Mouse (Mus musculus): ENCODE measurements at regions not wholly inside any gene's neighbourhood (a gene's known extent, or its start where the extent isn't known, plus 50 kb on each side); places are given as distances from the start of the nearest gene placed in this dataset.
A peak's percentile ranks its signal among the peaks of the same experiment; 100 is the strongest.

DNA sequence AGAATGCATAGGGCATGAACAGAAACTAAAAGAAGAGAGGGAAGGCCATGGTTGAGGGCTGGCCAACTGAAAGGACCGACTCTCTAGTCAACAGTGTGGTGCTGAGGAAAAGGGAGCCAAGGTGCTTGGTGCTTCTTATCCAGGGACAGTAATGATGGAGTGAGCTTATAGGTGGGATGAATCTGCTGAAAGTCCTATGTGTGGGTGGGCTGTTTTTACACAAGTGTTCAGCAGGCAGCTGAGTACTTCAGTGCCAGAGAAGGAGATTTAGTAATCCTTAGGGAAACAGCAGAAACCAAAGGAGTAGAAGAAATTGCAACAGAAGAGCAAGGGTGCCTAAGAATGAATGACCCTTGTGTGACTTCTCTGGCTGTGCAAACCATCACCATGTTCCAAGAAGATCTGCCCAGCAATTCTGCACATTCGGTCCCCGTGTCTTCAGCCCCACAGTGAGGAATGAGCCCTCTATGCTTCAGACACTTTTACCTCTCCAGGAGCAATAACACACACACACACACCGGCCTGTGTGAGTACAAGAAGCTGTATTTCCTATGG is 82.1 kb upstream of the Pkn2 start:
- Histone ChIP-seq H3K4me1 (ENCODE audit: insufficient read depth, low read length) (0 out of 2 replicates have a peak, but pooled peaks cover 3% of the 10 kb centered on the region), H3K9ac (replicated peaks; ENCODE audit: low read length) (no peak overlapping the region), H3K9me3 (ENCODE audit: low read length) (no peaks in the 10 kb centered on the region), H3K4me3 (ENCODE audit: low read length) (no peak overlapping the region), H3K4me2 (replicated peaks; ENCODE audit: low read depth, low read length) (no peak overlapping the region), H3K36me3 (ENCODE audit: insufficient read depth, low read length) (no peaks in the 10 kb centered on the region), H3K27ac (ENCODE audit: low read length) (no peak overlapping the region), H3K27me3 (ENCODE audit: insufficient read depth, low read length) (no peaks in the 10 kb centered on the region)
- 85% methylated on average over 4 of the region's 4 CpGs for WGBS
- no peak for ATAC-seq (ENCODE audit: low FRiP score, low TSS enrichment)

DNA sequence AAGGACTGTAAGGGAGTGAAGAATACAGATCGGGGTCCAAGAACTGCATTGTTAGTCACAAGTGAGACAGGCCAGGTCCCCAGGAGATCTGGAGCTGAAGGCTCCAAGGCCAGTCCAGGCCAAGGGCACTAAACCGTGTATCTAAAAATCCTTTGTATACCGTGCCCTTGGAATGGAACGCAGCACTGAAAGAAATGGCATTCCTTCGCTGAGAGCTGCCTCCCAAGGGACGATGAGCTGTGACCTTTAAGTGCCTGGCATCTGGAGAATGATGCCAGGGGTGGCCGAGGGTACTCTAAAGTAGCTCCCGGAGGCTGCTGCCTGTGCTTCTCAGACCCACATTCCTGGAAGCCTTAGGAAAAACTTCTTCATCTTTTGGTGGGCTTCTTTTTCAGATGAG is 76.0 kb upstream of the Pkn2 start:
- Histone ChIP-seq H3K9ac (replicated peaks; ENCODE audit: low read length) (no peak overlapping the region), H3K27ac (ENCODE audit: low read length) (no peak overlapping the region), H3K4me2 (replicated peaks; ENCODE audit: low read depth, low read length) (no peak overlapping the region), H3K9me3 (ENCODE audit: low read length) (no peaks in the 10 kb centered on the region), H3K4me3 (ENCODE audit: low read length) (no peak overlapping the region), H3K4me1 (ENCODE audit: insufficient read depth, low read length) (no peaks in the 10 kb centered on the region), H3K36me3 (ENCODE audit: insufficient read depth, low read length) (no peaks in the 10 kb centered on the region), H3K27me3 (ENCODE audit: insufficient read depth, low read length) (no peaks in the 10 kb centered on the region)
- 83% methylated on average over 8 of the region's 8 CpGs for WGBS
- no peak for ATAC-seq (ENCODE audit: low FRiP score, low TSS enrichment)

DNA sequence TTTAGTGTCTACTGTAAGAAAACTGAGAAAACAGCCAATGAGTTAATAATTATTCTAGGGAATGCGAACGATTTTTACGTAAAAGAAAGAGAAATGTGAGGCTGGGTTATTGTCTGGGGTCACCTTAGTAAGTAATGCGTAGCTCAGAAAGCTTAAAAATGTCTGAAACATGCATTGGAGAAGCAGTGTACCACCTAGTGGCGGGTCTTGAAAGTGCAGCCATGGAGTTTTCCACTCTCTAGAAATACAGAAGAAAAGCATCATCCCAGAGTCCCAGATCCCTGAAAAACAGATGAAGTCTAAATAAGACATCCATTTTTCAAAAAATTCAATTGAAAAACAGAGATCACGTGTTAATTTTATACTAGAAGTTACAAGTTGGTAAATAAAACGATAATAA is 67.0 kb upstream of the Pkn2 start:
- ATAC-seq (ENCODE audit: low FRiP score, low TSS enrichment), result no peak
- no peak overlapping the region for H3K4me2 ChIP-seq (replicated peaks; ENCODE audit: low read depth, low read length)
- H3K36me3 ChIP-seq (ENCODE audit: insufficient read depth, low read length), result no peaks in the 10 kb centered on the region
- H3K9me3 ChIP-seq (ENCODE audit: low read length), result no peaks in the 10 kb centered on the region
- H3K4me3 ChIP-seq (ENCODE audit: low read length), result no peak overlapping the region
- H3K27ac ChIP-seq (ENCODE audit: low read length), result no peak overlapping the region
- no peaks in the 10 kb centered on the region for H3K4me1 ChIP-seq (ENCODE audit: insufficient read depth, low read length)
- WGBS, result 30% methylated on average over 7 of the region's 7 CpGs
- H3K27me3 ChIP-seq (ENCODE audit: insufficient read depth, low read length), result no peaks in the 10 kb centered on the region
- H3K9ac ChIP-seq (replicated peaks; ENCODE audit: low read length), result no peak overlapping the region

DNA sequence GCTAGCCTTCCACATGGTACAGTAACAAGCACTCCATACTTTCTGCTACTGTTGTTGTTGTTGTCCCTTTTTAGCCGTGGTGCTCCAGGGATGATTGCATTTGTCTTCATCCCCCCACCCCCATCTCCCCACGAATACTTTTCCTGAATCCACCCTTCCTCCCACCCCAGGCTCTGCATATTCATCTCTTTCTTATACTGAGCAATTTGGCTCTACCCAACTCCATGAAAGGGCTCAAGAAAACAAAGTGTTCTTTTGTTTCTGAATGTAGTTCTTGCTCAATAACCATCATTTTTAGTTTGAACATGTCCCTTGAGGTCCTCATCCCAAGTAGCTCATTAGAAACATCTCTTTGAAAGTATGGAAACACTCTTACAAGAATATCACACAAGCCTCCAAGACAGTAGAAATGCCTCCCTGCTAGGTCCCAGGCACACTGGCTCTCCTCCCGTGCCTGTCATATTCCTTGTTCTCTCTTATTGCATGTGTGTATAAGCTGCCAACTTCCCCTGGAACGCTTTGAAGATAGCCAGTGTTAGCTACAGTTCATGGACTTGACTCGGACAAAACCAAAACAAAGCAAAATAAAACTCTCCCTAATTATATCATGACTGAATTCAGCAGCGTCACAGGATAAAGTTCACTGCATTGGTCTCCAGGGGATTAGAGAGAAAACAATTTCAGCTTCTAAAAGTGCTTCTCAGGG is 59.7 kb upstream of the Pkn2 start:
- 50% methylated on average over 6 of the region's 6 CpGs for WGBS
- Histone ChIP-seq H3K4me3 (ENCODE audit: low read length) (no peak overlapping the region), H3K4me2 (replicated peaks; ENCODE audit: low read depth, low read length) (no peak overlapping the region), H3K9me3 (ENCODE audit: low read length) (no peaks in the 10 kb centered on the region), H3K27me3 (ENCODE audit: insufficient read depth, low read length) (no peaks in the 10 kb centered on the region), H3K27ac (ENCODE audit: low read length) (no peak overlapping the region), H3K4me1 (ENCODE audit: insufficient read depth, low read length) (peaks cover 2% of the 10 kb centered on the region; the same call in 1 of the 2 replicates), H3K36me3 (ENCODE audit: insufficient read depth, low read length) (no peaks in the 10 kb centered on the region), H3K9ac (replicated peaks; ENCODE audit: low read length) (no peak overlapping the region)
- 0 out of 2 replicates have a peak, but pooled peaks have one; percentile 35 for ATAC-seq (ENCODE audit: low FRiP score, low TSS enrichment)

DNA sequence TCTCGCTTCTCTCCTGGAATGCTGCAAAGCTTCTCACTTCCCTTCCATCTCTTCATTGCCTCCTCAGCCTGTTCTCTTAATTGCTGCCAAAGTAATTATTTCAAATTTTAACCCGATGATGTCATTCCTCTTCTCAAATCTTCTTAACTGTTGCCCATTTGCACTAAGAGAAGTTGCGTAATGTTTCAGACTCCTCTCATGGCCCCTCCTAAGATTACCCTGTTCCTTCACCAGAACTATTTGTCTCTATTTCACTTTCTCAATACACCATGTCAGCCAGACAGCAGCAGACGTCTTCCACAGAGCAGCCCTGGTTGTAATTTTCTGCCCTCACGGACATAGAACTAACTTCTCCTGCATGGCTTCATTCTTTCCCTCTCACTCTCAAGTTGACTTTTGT is 59.1 kb upstream of the Pkn2 start:
- WGBS, result 81% methylated on average over 5 of the region's 5 CpGs
- Histone ChIP-seq H3K4me3 (ENCODE audit: low read length) (no peak overlapping the region), H3K9me3 (ENCODE audit: low read length) (no peaks in the 10 kb centered on the region), H3K4me2 (replicated peaks; ENCODE audit: low read depth, low read length) (no peak overlapping the region), H3K27ac (ENCODE audit: low read length) (no peak overlapping the region), H3K4me1 (ENCODE audit: insufficient read depth, low read length) (peaks cover 3% of the 10 kb centered on the region; the same call in 1 of the 2 replicates), H3K9ac (replicated peaks; ENCODE audit: low read length) (no peak overlapping the region), H3K36me3 (ENCODE audit: insufficient read depth, low read length) (no peaks in the 10 kb centered on the region), H3K27me3 (ENCODE audit: insufficient read depth, low read length) (no peaks in the 10 kb centered on the region)
- no peak for ATAC-seq (ENCODE audit: low FRiP score, low TSS enrichment)

DNA sequence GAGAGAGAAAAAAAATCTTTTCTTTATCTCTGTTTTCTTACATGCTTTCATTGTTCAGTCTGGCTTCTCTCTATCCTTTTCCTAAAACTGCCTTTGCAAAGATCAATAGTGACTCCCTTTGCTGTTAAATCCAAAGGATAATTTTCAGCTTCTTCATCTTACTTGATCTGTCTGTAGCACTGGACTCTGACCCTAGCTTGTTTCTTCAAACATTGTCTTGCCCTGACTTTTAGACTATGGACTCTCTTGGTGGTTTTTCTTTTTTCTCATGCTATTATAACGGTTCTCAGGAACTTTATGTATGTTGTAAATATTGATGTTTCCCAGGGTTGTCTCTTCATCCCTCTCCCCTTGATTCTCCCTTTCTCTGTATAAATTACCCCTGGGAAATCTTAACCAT is 58.0 kb upstream of the Pkn2 start:
- Histone ChIP-seq H3K4me2 (replicated peaks; ENCODE audit: low read depth, low read length) (no peak overlapping the region), H3K36me3 (ENCODE audit: insufficient read depth, low read length) (no peaks in the 10 kb centered on the region), H3K27ac (ENCODE audit: low read length) (no peak overlapping the region), H3K27me3 (ENCODE audit: insufficient read depth, low read length) (no peaks in the 10 kb centered on the region), H3K9ac (replicated peaks; ENCODE audit: low read length) (no peak overlapping the region), H3K4me3 (ENCODE audit: low read length) (no peak overlapping the region), H3K4me1 (ENCODE audit: insufficient read depth, low read length) (peaks cover 3% of the 10 kb centered on the region; the same call in 1 of the 2 replicates), H3K9me3 (ENCODE audit: low read length) (no peaks in the 10 kb centered on the region)
- ATAC-seq (ENCODE audit: low FRiP score, low TSS enrichment), result no peak
- 64% methylated on average over 1 of the region's 1 CpGs for WGBS

DNA sequence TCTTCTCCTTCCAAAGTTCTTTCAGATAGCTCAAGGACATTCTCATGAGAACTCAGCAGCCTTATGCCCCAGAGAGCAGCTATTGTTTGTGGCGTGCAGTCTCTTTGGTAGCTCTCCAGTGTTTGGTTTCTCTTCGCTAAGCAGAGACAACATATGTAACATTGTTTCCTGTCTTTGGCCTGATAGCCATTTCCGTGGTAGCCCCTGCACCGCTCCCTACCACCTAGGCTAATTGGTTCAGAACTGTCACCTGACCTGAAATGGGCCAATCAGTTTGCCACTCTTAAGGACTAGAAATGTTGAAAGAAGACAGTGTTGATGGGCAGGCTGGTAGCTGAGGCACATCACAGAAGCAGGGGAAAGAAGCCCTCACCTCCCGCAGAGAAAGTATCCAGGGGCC is 54.1 kb upstream of the Pkn2 start:
- Histone ChIP-seq H3K4me3 (ENCODE audit: low read length) (no peak overlapping the region), H3K9me3 (ENCODE audit: low read length) (no peaks in the 10 kb centered on the region), H3K36me3 (ENCODE audit: insufficient read depth, low read length) (no peaks in the 10 kb centered on the region), H3K27ac (ENCODE audit: low read length) (no peak overlapping the region), H3K27me3 (ENCODE audit: insufficient read depth, low read length) (no peaks in the 10 kb centered on the region), H3K4me1 (ENCODE audit: insufficient read depth, low read length) (peaks cover 3% of the 10 kb centered on the region; the same call in 1 of the 2 replicates), H3K9ac (replicated peaks; ENCODE audit: low read length) (no peak overlapping the region), H3K4me2 (replicated peaks; ENCODE audit: low read depth, low read length) (no peak overlapping the region)
- no peak for ATAC-seq (ENCODE audit: low FRiP score, low TSS enrichment)
- 63% methylated on average over 5 of the region's 5 CpGs for WGBS

DNA sequence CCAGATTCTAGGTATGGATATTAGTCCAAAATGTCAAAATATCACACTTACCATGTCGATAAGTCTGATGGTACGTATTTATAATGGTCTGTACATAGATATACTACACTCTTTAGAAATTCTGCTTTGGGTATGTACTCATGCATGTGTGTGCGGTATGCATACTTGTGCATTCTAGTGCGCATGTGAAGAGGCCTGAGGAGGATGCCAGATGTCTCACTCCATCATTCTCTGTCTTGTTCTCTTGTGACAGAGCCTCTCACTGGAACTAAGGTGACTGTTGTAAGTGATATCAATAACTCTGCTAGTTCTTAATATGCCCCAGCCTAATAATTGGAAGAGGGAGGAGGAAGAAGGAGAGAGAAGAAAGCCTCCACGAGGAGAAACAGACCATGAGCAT is 52.5 kb upstream of the Pkn2 start:
- no peak overlapping the region for H3K4me2 ChIP-seq (replicated peaks; ENCODE audit: low read depth, low read length)
- H3K4me3 ChIP-seq (ENCODE audit: low read length), result no peak overlapping the region
- ATAC-seq (ENCODE audit: low FRiP score, low TSS enrichment), result no peak
- no peaks in the 10 kb centered on the region for H3K36me3 ChIP-seq (ENCODE audit: insufficient read depth, low read length)
- WGBS, result 90% methylated on average over 5 of the region's 5 CpGs
- H3K27ac ChIP-seq (ENCODE audit: low read length), result no peak overlapping the region
- H3K9ac ChIP-seq (replicated peaks; ENCODE audit: low read length), result no peak overlapping the region
- H3K27me3 ChIP-seq (ENCODE audit: insufficient read depth, low read length), result no peaks in the 10 kb centered on the region
- no peaks in the 10 kb centered on the region for H3K9me3 ChIP-seq (ENCODE audit: low read length)
- H3K4me1 ChIP-seq (ENCODE audit: insufficient read depth, low read length), result peaks cover 3% of the 10 kb centered on the region; the same call in 1 of the 2 replicates

DNA sequence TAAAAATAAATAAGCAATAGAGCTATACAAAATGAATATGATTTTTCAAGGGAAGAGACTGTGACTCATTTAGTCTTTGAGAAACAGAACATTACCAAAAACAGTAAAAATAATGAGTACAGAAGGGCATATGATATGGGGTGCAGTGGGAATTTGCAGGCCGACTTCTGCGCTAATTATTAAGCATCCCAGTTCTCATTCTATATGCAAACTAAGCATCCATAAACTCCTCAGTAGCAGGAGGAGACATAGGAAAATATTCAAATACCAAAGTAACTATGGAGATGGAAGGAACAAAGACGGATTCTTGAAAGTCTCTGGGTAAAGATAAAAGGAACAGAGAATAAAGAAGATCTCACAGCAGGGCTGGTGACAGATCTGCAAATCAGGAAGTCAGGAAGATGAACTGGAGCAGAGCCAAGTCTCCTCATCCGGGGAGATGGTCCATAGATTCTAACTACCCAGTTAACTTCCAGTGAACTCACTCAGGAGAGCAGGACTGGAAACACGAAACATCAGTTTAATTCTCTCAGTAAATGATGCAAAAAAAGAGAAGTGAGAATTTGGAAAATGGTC is 52.0 kb upstream of the Pkn2 start:
- Histone ChIP-seq H3K4me3 (ENCODE audit: low read length) (no peak overlapping the region), H3K27ac (ENCODE audit: low read length) (no peak overlapping the region), H3K4me2 (replicated peaks; ENCODE audit: low read depth, low read length) (no peak overlapping the region), H3K9me3 (ENCODE audit: low read length) (no peaks in the 10 kb centered on the region), H3K36me3 (ENCODE audit: insufficient read depth, low read length) (no peaks in the 10 kb centered on the region), H3K27me3 (ENCODE audit: insufficient read depth, low read length) (no peaks in the 10 kb centered on the region), H3K4me1 (ENCODE audit: insufficient read depth, low read length) (peaks cover 3% of the 10 kb centered on the region; the same call in 1 of the 2 replicates), H3K9ac (replicated peaks; ENCODE audit: low read length) (no peak overlapping the region)
- no peak for ATAC-seq (ENCODE audit: low FRiP score, low TSS enrichment)
- WGBS, result 73% methylated on average over 5 of the region's 5 CpGs
